Mouse (Mus musculus) bone marrow macrophage, adult 2 months (primary cell): Measurements from ENCODE around the gene Hoxc5. TPM values are rescaled to one million over a fixed set of nuclear protein-coding genes. Genes with fewer than 3 reads are reported as not detected.
A peak's percentile ranks its signal among the peaks of the same experiment; 100 is the strongest.

Experiments used
- H3K27ac ChIP-seq: 2 replicates; pipeline ENCODE4 v1.5.1; 2012; ENCODE audit warnings: low read depth, low read length; ENCODE audit not compliant: insufficient read depth
- H3K4me1 ChIP-seq: 2 replicates; pipeline ENCODE4 v1.6.1; 2012; ENCODE audit warnings: low read length; ENCODE audit not compliant: control insufficient read depth, insufficient read depth
- H3K4me3 ChIP-seq: 2 replicates; pipeline ENCODE4 v1.5.1; 2012; ENCODE audit warnings: mild to moderate bottlenecking, low read length, moderate library complexity; ENCODE audit not compliant: insufficient read depth
- CTCF ChIP-seq: IDR thresholded peaks from 2 replicates; pipeline ENCODE4 v1.5.1; 2012; ENCODE audit warnings: low read depth, mild to moderate bottlenecking, low read length, moderate library complexity
- POLR2A ChIP-seq: IDR thresholded peaks from 2 replicates; pipeline ENCODE4 v1.6.1; 2012; ENCODE audit warnings: mild to moderate bottlenecking, low read depth, low read length, borderline replicate concordance
- polyA plus RNA-seq: library from polyadenylated mRNA; stranded (reverse); fragments of >200 nt; gene quantifications from 2 replicates; pipeline ENCODE4 v1.2.4, GENCODE M21; 2012; ENCODE audit not compliant: missing spikeins, insufficient read depth, insufficient read length

Gene Hoxc5
- polyA plus RNA-seq, 1 experiment, result not detected

GRCm38 (mm10) chr15:102977423-102977974, 10.3 kb downstream of the Hoxc5 start:
- Histone ChIP-seq H3K27ac (no peak overlapping the region), H3K4me3 (peak overlapping the region; percentile 30), H3K4me1 (no peaks in the 10 kb centered on the region)
- no peak for TF ChIP-seq CTCF
- no peak for TF ChIP-seq POLR2A

DNA sequence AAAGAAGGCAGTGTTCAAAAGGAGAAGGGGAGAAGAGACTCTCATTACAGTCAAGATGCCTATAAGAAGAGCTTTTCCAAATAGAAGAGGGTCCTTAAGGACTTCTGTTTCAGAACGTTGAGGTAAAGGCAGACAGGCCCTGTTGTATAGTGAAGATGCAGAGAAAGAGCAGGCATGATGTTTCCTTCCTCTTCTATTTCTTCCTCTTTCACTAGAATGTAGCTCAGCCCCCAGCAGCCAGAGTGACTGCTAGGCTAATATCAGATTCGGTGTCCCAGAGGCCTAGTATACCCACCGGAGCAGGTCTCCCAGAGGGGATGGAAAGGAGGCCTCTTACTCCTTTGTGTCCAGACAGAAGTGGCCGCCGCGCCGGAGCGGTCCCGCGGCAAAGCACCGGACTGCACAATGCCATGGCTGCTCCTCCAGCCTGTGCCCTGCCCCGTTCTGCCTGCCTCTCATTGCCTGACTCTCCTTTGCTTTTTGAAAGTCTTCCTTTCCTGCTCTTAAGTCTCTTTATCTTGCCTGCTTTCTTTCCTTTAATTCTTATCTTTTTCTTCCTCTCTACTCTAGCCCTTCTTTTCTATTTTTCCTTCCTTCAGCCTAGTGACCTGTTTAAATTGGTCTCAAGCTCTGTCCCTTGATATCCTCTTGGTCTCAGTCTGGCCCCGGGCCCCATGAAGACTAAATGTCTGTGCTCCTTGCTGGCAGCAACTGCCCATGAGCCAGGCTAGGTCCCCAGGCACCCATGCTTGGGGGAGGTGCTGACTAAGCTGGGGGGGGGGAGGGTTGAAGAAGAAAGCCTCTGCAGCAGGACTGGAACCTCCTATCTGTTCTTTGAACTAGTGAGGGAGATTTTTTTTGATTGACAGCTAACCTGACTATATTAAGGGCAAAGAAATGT, 11.6 kb downstream of the Hoxc5 start:
- no peak overlapping the region for H3K27ac ChIP-seq
- TF ChIP-seq POLR2A, result no peak
- no peak for TF ChIP-seq CTCF
- no peaks in the 10 kb centered on the region for H3K4me1 ChIP-seq
- no peak overlapping the region for H3K4me3 ChIP-seq

DNA sequence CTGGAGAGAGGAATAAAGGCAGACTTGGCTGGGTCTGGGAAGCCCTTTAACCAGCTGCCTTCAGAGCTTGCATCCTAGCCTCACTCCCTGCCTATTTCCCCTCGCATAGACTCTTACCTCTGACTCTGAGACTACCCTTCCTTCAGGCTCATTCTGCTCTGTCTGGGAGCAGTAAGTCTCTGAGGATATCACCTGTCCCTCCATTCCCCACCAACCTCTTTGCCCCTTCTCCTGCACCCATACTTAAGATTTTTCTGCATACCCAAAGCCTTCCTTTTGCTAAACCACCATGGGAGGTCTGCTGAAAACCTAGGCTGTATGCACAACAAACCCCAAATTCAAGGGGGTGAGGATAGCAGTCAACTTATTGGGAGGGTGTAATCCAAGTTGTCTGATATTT, 12.7 kb downstream of the Hoxc5 start:
- Histone ChIP-seq H3K27ac (no peak overlapping the region), H3K4me1 (no peaks in the 10 kb centered on the region), H3K4me3 (no peak overlapping the region)
- TF ChIP-seq CTCF, result no peak
- TF ChIP-seq POLR2A, result no peak

GRCm38 (mm10) chr15:102980352-102980751, 13.1 kb downstream of the Hoxc5 start:
- Histone ChIP-seq H3K27ac (no peak overlapping the region), H3K4me3 (no peak overlapping the region), H3K4me1 (no peaks in the 10 kb centered on the region)
- no peak for TF ChIP-seq CTCF
- no peak for TF ChIP-seq POLR2A

GRCm38 (mm10) chr15:102980912-102981311, 13.7 kb downstream of the Hoxc5 start:
- Histone ChIP-seq H3K27ac (no peak overlapping the region), H3K4me1 (no peaks in the 10 kb centered on the region), H3K4me3 (no peak overlapping the region)
- TF ChIP-seq CTCF, result no peak
- TF ChIP-seq POLR2A, result no peak

GRCm38 (mm10) chr15:102981379-102982288, 14.4 kb downstream of the Hoxc5 start:
- Histone ChIP-seq H3K4me3 (no peak overlapping the region), H3K27ac (no peak overlapping the region), H3K4me1 (no peaks in the 10 kb centered on the region)
- TF ChIP-seq POLR2A (no peak), CTCF (no peak)

DNA sequence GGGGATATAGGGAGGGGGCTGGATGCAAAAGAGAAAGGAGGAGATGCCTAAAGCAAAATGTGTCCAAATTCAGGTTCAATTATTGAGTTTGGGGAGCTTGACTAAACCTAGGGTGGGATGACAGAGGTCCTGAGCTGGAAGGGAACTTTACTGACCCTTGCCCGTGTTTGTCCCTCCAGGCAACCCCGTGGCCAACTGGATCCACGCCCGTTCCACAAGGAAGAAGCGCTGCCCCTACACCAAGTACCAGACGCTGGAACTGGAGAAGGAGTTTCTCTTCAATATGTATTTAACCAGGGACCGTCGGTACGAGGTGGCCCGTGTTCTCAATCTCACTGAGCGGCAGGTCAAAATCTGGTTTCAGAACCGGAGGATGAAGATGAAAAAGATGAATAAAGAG, 16.5 kb downstream of the Hoxc5 start:
- no peak overlapping the region for H3K4me3 ChIP-seq

GRCm38 (mm10) chr15:102984521-102984920, 17.3 kb downstream of the Hoxc5 start:
- Histone ChIP-seq H3K27ac (no peak overlapping the region), H3K4me3 (no peak overlapping the region), H3K4me1 (no peaks in the 10 kb centered on the region)
- TF ChIP-seq CTCF (no peak), POLR2A (no peak)

More for the DNA sequence above, 16.5 kb downstream of the Hoxc5 start:
- no peak for TF ChIP-seq POLR2A
- no peak for TF ChIP-seq CTCF
- H3K4me1 ChIP-seq, result no peaks in the 10 kb centered on the region
- no peak overlapping the region for H3K27ac ChIP-seq

DNA sequence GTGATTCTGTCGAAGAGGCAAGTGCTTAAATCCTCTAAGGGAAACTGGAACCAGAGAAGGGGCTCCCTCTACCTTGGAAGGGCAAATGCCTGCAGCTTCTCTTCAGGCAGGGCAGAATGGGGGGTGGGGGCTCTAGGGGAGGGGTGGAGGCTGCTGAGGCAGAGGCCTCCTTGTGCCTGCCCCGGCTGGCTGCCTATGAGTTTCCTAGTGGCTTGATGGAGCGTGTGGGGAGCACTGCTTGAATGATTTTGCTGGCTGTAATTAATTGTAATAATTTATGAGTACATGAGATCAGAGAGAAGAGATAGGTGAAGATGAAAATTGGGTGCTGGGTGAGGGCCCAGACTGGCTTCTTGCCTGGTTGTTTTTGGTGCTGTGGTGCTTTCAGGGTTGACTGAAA, 17.7 kb downstream of the Hoxc5 start:
- Histone ChIP-seq H3K4me3 (no peak overlapping the region), H3K4me1 (no peaks in the 10 kb centered on the region), H3K27ac (no peak overlapping the region)
- TF ChIP-seq POLR2A (no peak), CTCF (no peak)
